Mouse (Mus musculus) neural tube, embryonic 15.5 days (tissue): ENCODE results near the gene Slc43a3. TPM values are rescaled to one million over a fixed set of nuclear protein-coding genes. Genes with fewer than 3 reads are reported as not detected.

Experiments used
- ATAC-seq: fragments of 200-750 bp; cut with Nextera tagmentation; 2 replicates; pipeline ENCODE4 v1.8.0; 2017; ENCODE audit warnings: mild to moderate bottlenecking, moderate TSS enrichment, moderate library complexity; ENCODE audit not compliant: low FRiP score
- H3K27ac ChIP-seq: fragments of 300-500 bp; sonication (generic); replicated peaks from 2 replicates; pipeline ENCODE4 v1.5.1; 2015; ENCODE audit warnings: mild to moderate bottlenecking, inconsistent platforms
- H3K27me3 ChIP-seq: fragments of 300-500 bp; sonication (generic); replicated peaks from 2 replicates; pipeline ENCODE4 v1.6.1; 2015; ENCODE audit warnings: inconsistent platforms
- H3K36me3 ChIP-seq: fragments of 300-500 bp; sonication (generic); 2 replicates; pipeline ENCODE4 v1.6.1; 2015; ENCODE audit warnings: inconsistent platforms
- H3K4me1 ChIP-seq: fragments of 300-500 bp; sonication (generic); 2 replicates; pipeline ENCODE4 v1.6.1; 2015; ENCODE audit warnings: inconsistent platforms
- H3K4me2 ChIP-seq: fragments of 300-500 bp; sonication (generic); 2 replicates; pipeline ENCODE4 v1.6.1; 2015; ENCODE audit warnings: inconsistent platforms, mild to moderate bottlenecking, moderate library complexity
- H3K4me3 ChIP-seq: fragments of 300-500 bp; sonication (generic); replicated peaks from 2 replicates; pipeline ENCODE4 v1.5.1; 2015; ENCODE audit warnings: mild to moderate bottlenecking, inconsistent platforms
- H3K9ac ChIP-seq: fragments of 300-500 bp; sonication (generic); replicated peaks from 2 replicates; pipeline ENCODE4 v1.6.1; 2015; ENCODE audit warnings: mild to moderate bottlenecking, inconsistent platforms
- H3K9me3 ChIP-seq: fragments of 300-500 bp; sonication (generic); replicated peaks from 2 replicates; pipeline ENCODE4 v1.6.1; 2016; ENCODE audit warnings: inconsistent platforms
- WGBS: fragments of 180-500 bp; shearing (Covaris S2); methylation state at CpG from one replicate; pipeline ENCODE4 v1.1.7; 2015; ENCODE audit warnings: mixed read lengths; 5-methylcytosine and 5-hydroxymethylcytosine counted together
- microRNA-seq: library from miRNA; unstranded; fragments of <30 nt; microRNA quantifications from one replicate; pipeline ENCODE4, GENCODE M21; 2017
- polyA plus RNA-seq: library from polyadenylated mRNA; unstranded; fragments of >200 nt; fragmentation: Nextera tagmentation; extraction: Ambion mirVana; gene quantifications from 2 replicates; pipeline ENCODE4 v1.2.1, GENCODE M21; 2015

Slc43a3 gene
- polyA plus RNA-seq, 1 experiment from 2014 or later = 5.7 TPM

- no peaks in the 10 kb centered on the region for H3K4me1 ChIP-seq
- no peaks in the 10 kb centered on the region for H3K9me3 ChIP-seq
- no peaks in the 10 kb centered on the region for H3K27me3 ChIP-seq
- H3K9ac ChIP-seq = no peak overlapping the region
- no peak for ATAC-seq
- H3K36me3 ChIP-seq = no peaks in the 10 kb centered on the region
- no peak overlapping the region for H3K4me2 ChIP-seq
- WGBS = 66% methylated on average over 13 of the region's 13 CpGs
- no peak overlapping the region for H3K27ac ChIP-seq
- no peak overlapping the region for H3K4me3 ChIP-seq
These were observed 65.1 kb downstream of the Slc43a3 start for GRCm38 (mm10) chr2:85001497-85001896.

DNA sequence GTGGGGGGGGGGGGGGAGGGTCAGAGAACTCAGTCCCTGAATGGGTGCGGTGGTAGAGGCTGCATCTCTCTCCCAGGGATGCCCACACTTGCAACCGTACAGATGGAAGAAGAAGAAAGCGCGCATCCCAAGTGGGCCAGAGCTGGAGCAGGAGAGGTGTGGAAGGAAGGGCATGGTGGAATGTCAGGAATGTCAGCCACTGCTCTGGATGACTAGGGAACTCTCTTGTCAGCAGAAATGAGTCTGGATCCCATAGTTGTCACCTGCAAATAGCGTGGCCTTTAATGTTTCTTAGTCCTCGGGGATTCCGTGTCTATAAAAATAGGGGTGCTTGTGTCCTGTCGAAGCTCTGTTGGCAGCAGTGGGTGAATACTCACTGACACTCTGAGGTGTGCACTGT, 66.2 kb downstream of the Slc43a3 start:
- Histone ChIP-seq H3K9ac (no peak overlapping the region), H3K27me3 (no peaks in the 10 kb centered on the region), H3K27ac (no peak overlapping the region), H3K4me3 (no peak overlapping the region), H3K4me1 (no peaks in the 10 kb centered on the region), H3K36me3 (no peaks in the 10 kb centered on the region), H3K9me3 (no peaks in the 10 kb centered on the region), H3K4me2 (no peak overlapping the region)
- ATAC-seq = no peak
- WGBS = 88% methylated on average over 8 of the region's 8 CpGs

- no peak for ATAC-seq
- H3K4me3 ChIP-seq = no peak overlapping the region
- WGBS = 89% methylated on average over 4 of the region's 4 CpGs
These were observed 68.0 kb downstream of the Slc43a3 start for GRCm38 (mm10) chr2:85004341-85004740.

DNA sequence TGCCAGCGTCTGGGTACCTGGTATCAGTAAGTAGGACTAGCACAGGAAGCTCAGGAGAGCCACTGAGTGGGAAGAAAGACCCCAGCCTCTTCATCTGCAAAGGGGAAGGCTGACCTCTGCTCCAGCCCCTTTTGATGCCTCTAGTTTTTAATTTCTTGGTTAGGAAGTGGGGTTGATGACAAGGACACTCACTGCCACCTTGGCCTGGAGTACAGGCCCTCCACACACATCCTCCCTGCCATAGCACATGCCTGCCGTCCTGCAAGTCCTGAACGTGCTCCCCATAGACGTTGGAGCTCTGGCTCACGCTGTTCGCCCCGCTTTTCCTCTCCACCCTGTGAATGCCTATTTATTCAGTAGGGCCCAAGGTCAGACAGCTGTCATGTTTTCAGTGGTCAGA, 70.2 kb downstream of the Slc43a3 start:
- Histone ChIP-seq H3K36me3 (no peaks in the 10 kb centered on the region), H3K9me3 (no peaks in the 10 kb centered on the region), H3K4me1 (no peaks in the 10 kb centered on the region; the same call in 1 of the 2 replicates), H3K4me3 (no peak overlapping the region), H3K9ac (no peak overlapping the region), H3K27ac (no peak overlapping the region), H3K27me3 (no peaks in the 10 kb centered on the region), H3K4me2 (no peak overlapping the region)
- no peak for ATAC-seq
- 88% methylated on average over 7 of the region's 7 CpGs for WGBS

More at GRCm38 (mm10) chr2:85004341-85004740, 68.0 kb downstream of the Slc43a3 start:
- H3K9me3 ChIP-seq = no peaks in the 10 kb centered on the region
- no peak overlapping the region for H3K4me2 ChIP-seq
- H3K36me3 ChIP-seq = no peaks in the 10 kb centered on the region
- H3K9ac ChIP-seq = no peak overlapping the region
- H3K27ac ChIP-seq = no peak overlapping the region
- H3K4me1 ChIP-seq = no peaks in the 10 kb centered on the region
- no peaks in the 10 kb centered on the region for H3K27me3 ChIP-seq

- Histone ChIP-seq H3K27ac (no peak overlapping the region), H3K4me2 (no peak overlapping the region), H3K27me3 (no peaks in the 10 kb centered on the region), H3K4me3 (no peak overlapping the region), H3K4me1 (no peaks in the 10 kb centered on the region; the same call in 1 of the 2 replicates), H3K9me3 (no peaks in the 10 kb centered on the region), H3K9ac (no peak overlapping the region), H3K36me3 (no peaks in the 10 kb centered on the region)
- no peak for ATAC-seq
- WGBS = 22% methylated on average over 4 of the region's 4 CpGs
These were observed 71.3 kb downstream of the Slc43a3 start for GRCm38 (mm10) chr2:85007729-85008128.

Small RNA genes within 50 kb of the gene (microRNA-seq; reads per million reads assigned to microRNA genes)
- gene Gm24332 = not detected

Other genes with a start within 250 kb of the Slc43a3 start
- 15.6 and 17.6 TPM in 2 replicates for gene Zdhhc5, start 221.4 kb upstream of the Slc43a3 start, polyA plus RNA-seq
- gene Clp1, start 209.2 kb upstream of the Slc43a3 start, polyA plus RNA-seq = 19.7 and 23.8 TPM in 2 replicates
- gene Ypel4, start 202.5 kb upstream of the Slc43a3 start, polyA plus RNA-seq = 15.0 and 16.2 TPM in 2 replicates
- 5.0 and 5.9 TPM in 2 replicates for gene Gm19426, start 192.9 kb upstream of the Slc43a3 start, polyA plus RNA-seq
- 33.1 and 38.3 TPM in 2 replicates for gene Serping1, start 161.1 kb upstream of the Slc43a3 start, polyA plus RNA-seq
- 20.1 and 30.9 TPM in 2 replicates for gene Ube2l6, start 137.8 kb upstream of the Slc43a3 start, polyA plus RNA-seq
- not detected in 2 replicates for gene Smtnl1, start 113.9 kb upstream of the Slc43a3 start, polyA plus RNA-seq
- gene Timm10, start 109.6 kb upstream of the Slc43a3 start, polyA plus RNA-seq = 78.9 and 86.0 TPM in 2 replicates
- 1.3 and 5.0 TPM in 2 replicates for gene Slc43a1, start 97.7 kb upstream of the Slc43a3 start, polyA plus RNA-seq
- 3.6 and 3.9 TPM in 2 replicates for gene Rtn4rl2, start 49.9 kb upstream of the Slc43a3 start, polyA plus RNA-seq
- 0.22 and 0.69 TPM in 2 replicates for gene Prg2, start 43.9 kb downstream of the Slc43a3 start, polyA plus RNA-seq
- gene Prg3, start 51.6 kb downstream of the Slc43a3 start, polyA plus RNA-seq = not detected in 2 replicates
- 146 and 191 TPM in 2 replicates for gene Ssrp1, start 100.7 kb downstream of the Slc43a3 start, polyA plus RNA-seq
- gene P2rx3, start 100.9 kb downstream of the Slc43a3 start, polyA plus RNA-seq = 19.5 and 21.6 TPM in 2 replicates
- 19.7 and 24.3 TPM in 2 replicates for gene Tnks1bp1, start 111.4 kb downstream of the Slc43a3 start, polyA plus RNA-seq
- gene Aplnr, start 199.6 kb downstream of the Slc43a3 start, polyA plus RNA-seq = 29.8 and 45.8 TPM in 2 replicates